Mouse (Mus musculus) midbrain, embryonic 14.5 days (tissue): ENCODE measurements around the gene Acrv1. TPM values are rescaled to one million over a fixed set of nuclear protein-coding genes. Genes with fewer than 3 reads are reported as not detected.
A peak's percentile ranks its signal among the peaks of the same experiment; 100 is the strongest.

Experiments
- ATAC-seq: fragments of 200-750 bp; cut with Nextera tagmentation; 2 replicates; pipeline ENCODE4 v1.8.0; 2017; ENCODE audit warnings: moderate number of reproducible peaks, moderate library complexity; ENCODE audit not compliant: low FRiP score, low TSS enrichment
- DNase-seq: peaks from one replicate; pipeline ENCODE4 v3.0.0-alpha.2; 2015
- H3K27ac ChIP-seq: fragments of 300-500 bp; sonication (generic); replicated peaks from 2 replicates; pipeline ENCODE4 v1.5.1; 2014; ENCODE audit warnings: mild to moderate bottlenecking, low read depth, low read length, moderate library complexity
- H3K27me3 ChIP-seq: fragments of 300-500 bp; sonication (generic); 2 replicates; pipeline ENCODE4 v1.6.1; 2014; ENCODE audit warnings: low read length, control low read depth, mixed read lengths; ENCODE audit not compliant: control insufficient read depth, insufficient read depth
- H3K36me3 ChIP-seq: fragments of 300-500 bp; sonication (generic); 2 replicates; pipeline ENCODE4 v1.6.1; 2014; ENCODE audit warnings: low read length, control low read depth; ENCODE audit not compliant: control insufficient read depth, insufficient read depth
- H3K4me1 ChIP-seq: fragments of 300-500 bp; sonication (generic); 2 replicates; pipeline ENCODE4 v1.6.1; 2014; ENCODE audit warnings: mild to moderate bottlenecking, antibody characterized with exemption, low read length, control low read depth; ENCODE audit not compliant: control insufficient read depth, insufficient read depth
- H3K4me2 ChIP-seq: fragments of 300-500 bp; sonication (generic); 2 replicates; pipeline ENCODE4 v1.6.1; 2014; ENCODE audit warnings: mild to moderate bottlenecking, low read length, moderate library complexity
- H3K4me3 ChIP-seq: fragments of 300-500 bp; sonication (generic); replicated peaks from 2 replicates; pipeline ENCODE4 v1.5.1; 2014; ENCODE audit warnings: low read depth, low read length
- H3K9ac ChIP-seq: fragments of 300-500 bp; sonication (generic); replicated peaks from 2 replicates; pipeline ENCODE4 v1.6.1; 2014; ENCODE audit warnings: mild to moderate bottlenecking, low read length, moderate library complexity
- H3K9me3 ChIP-seq: fragments of 300-500 bp; sonication (generic); 2 replicates; pipeline ENCODE4 v1.6.1; 2016; ENCODE audit warnings: low read length, control low read depth, mixed read lengths; ENCODE audit not compliant: control insufficient read depth
- WGBS: fragments of 180-500 bp; shearing (Covaris S2); extraction: QIAGEN DNeasy Blood & Tissue Kit; methylation state at CpG from one replicate; pipeline ENCODE4 v1.1.7; 2014; 5-methylcytosine and 5-hydroxymethylcytosine counted together
- polyA plus RNA-seq: library from polyadenylated mRNA; unstranded; fragments of >200 nt; fragmentation: Nextera tagmentation; extraction: Ambion mirVana; gene quantifications from 2 replicates; pipeline ENCODE4 v1.2.1, GENCODE M21; 2014

The Acrv1 gene
- polyA plus RNA-seq, 1 experiment from 2014 or later: not detected

GRCm38 (mm10) chr9:36727034-36727755 lies 34.2 kb downstream of the Acrv1 start, which contains the start of gene Chek1:
Chek1 (minus strand) TSS chr9:36727065.
- H3K9ac ChIP-seq: peak within 1 kb of the TSS; percentile 80
- peak within 1 kb of the TSS; percentile 63 for H3K4me3 ChIP-seq
- H3K36me3 ChIP-seq: peaks cover 14% of the 10 kb centered on the region
- no peaks in the 10 kb centered on the region for H3K9me3 ChIP-seq
- no peaks in the 10 kb centered on the region for H3K27me3 ChIP-seq
- no peak for DNase-seq
- peak within 1 kb of the TSS; percentile 97 for H3K4me2 ChIP-seq
- peak within 1 kb of the TSS; percentile 83 for H3K27ac ChIP-seq
- peaks cover 11% of the 10 kb centered on the region for H3K4me1 ChIP-seq
- ATAC-seq: no peak
- WGBS: 7% methylated on average over 12 of the region's 12 CpGs

Other genes starting within 250 kb of the Acrv1 start
- gene Gm9513, start 217.6 kb upstream of the Acrv1 start, polyA plus RNA-seq: not detected in 2 replicates
- not detected in 2 replicates for gene Gm5615, start 151.3 kb upstream of the Acrv1 start, polyA plus RNA-seq
- not detected in 2 replicates for gene Gm17689, start 110.6 kb upstream of the Acrv1 start, polyA plus RNA-seq
- not detected in 2 replicates for gene A630095E13Rik, start 49.8 kb upstream of the Acrv1 start, polyA plus RNA-seq
- 9.9 and 11.1 TPM in 2 replicates for gene Chek1, start 33.8 kb downstream of the Acrv1 start, polyA plus RNA-seq
- 66.0 and 90.4 TPM in 2 replicates for gene Stt3a, start 74.5 kb downstream of the Acrv1 start, polyA plus RNA-seq
- gene Ei24, start 104.2 kb downstream of the Acrv1 start, polyA plus RNA-seq: 80.5 and 103 TPM in 2 replicates
- 576 and 626 TPM in 2 replicates for gene Fez1, start 128.6 kb downstream of the Acrv1 start, polyA plus RNA-seq